ENCODE assay signal across 13 mouse cellular contexts in genomic region chr2:154223917-154224273, GRCm38 (mm10). TPM values are rescaled to one million over a fixed set of nuclear protein-coding genes. Genes with fewer than 3 reads are reported as not detected.
DNase-seq lines count a peak whose midpoint lies in the region; ATAC-seq and TF ChIP-seq lines count a peak whose summit lies in the region.
"Had no signal": no experiment of that assay in that cellular context is flagged by ENCODE, and none has a peak within 500 bp of the region (broad histone marks: within the 10 kb centered on the region; RNA-seq: fewer than 3 reads in every experiment).

No protein-coding gene starts in this region.

- 21% methylated on average over 2 of the region's 2 CpGs for WGBS in intestine, embryonic 15.5 days
- 29% methylated on average over 2 of the region's 2 CpGs for WGBS in intestine, embryonic 16.5 days
- WGBS in hindbrain, embryonic 13.5 days, result 0% methylated on average over 2 of the region's 2 CpGs
- WGBS in midbrain, postnatal 0 days, result 12% methylated on average over 2 of the region's 2 CpGs

- H3K27me3 ChIP-seq in intestine, embryonic 15.5 days (replicated peaks), result no peaks in the 10 kb centered on the region
- H3K27me3 ChIP-seq in intestine, embryonic 16.5 days (replicated peaks; ENCODE audit: control insufficient read depth, insufficient read depth, low read length), result no peaks in the 10 kb centered on the region
- H3K27me3 ChIP-seq in hindbrain, embryonic 13.5 days, result no peaks in the 10 kb centered on the region
- no peaks in the 10 kb centered on the region for H3K27me3 ChIP-seq in midbrain, postnatal 0 days (ENCODE audit: insufficient read depth, low read length)
- H3K27me3 ChIP-seq: liver, embryonic 13.5 days had no signal

- 0 out of 2 replicates have a peak, but pooled peaks have one; percentile 23 for ATAC-seq in intestine, embryonic 15.5 days
- no peak for ATAC-seq in intestine, embryonic 16.5 days
- ATAC-seq in hindbrain, embryonic 13.5 days (ENCODE audit: low FRiP score), result no peak; the same call in 1 of the 2 replicates
- ATAC-seq in midbrain, postnatal 0 days (ENCODE audit: low FRiP score), result peak; percentile 17; the same call in 1 of the 2 replicates

- peaks cover 11% of the 10 kb centered on the region for H3K4me1 ChIP-seq in intestine, embryonic 15.5 days (replicated peaks)
- H3K4me1 ChIP-seq in intestine, embryonic 16.5 days (ENCODE audit: control insufficient read depth, insufficient read depth, low read length), result peaks cover 6% of the 10 kb centered on the region
- H3K4me1 ChIP-seq in hindbrain, embryonic 13.5 days (replicated peaks), result peaks cover 15% of the 10 kb centered on the region
- H3K4me1 ChIP-seq in midbrain, postnatal 0 days (ENCODE audit: insufficient read depth, low read length), result 0 out of 2 replicates have a peak, but pooled peaks cover 8% of the 10 kb centered on the region
- H3K4me1 ChIP-seq: liver, embryonic 13.5 days had no signal

- H3K27ac ChIP-seq in intestine, embryonic 15.5 days, result no peak overlapping the region
- H3K27ac ChIP-seq in intestine, embryonic 16.5 days (ENCODE audit: low read length), result no peak overlapping the region
- H3K27ac ChIP-seq in hindbrain, embryonic 13.5 days, result peak overlapping the region; percentile 44
- 0 out of 2 replicates have a peak overlapping the region, but pooled peaks have one; percentile 1 for H3K27ac ChIP-seq in midbrain, postnatal 0 days (ENCODE audit: low read depth, low read length)
- no peak overlapping the region for H3K27ac ChIP-seq in layer of hippocampus, adult 2 months
- H3K27ac ChIP-seq: liver, embryonic 13.5 days had no signal

- no peaks in the 10 kb centered on the region for H3K36me3 ChIP-seq in intestine, embryonic 15.5 days
- H3K36me3 ChIP-seq in intestine, embryonic 16.5 days (ENCODE audit: control insufficient read depth, insufficient read depth, low read length), result no peaks in the 10 kb centered on the region
- no peaks in the 10 kb centered on the region for H3K36me3 ChIP-seq in hindbrain, embryonic 13.5 days
- no peaks in the 10 kb centered on the region for H3K36me3 ChIP-seq in midbrain, postnatal 0 days (ENCODE audit: insufficient read depth, low read length)
- H3K36me3 ChIP-seq: liver, embryonic 13.5 days had no signal

- H3K9me3 ChIP-seq in intestine, embryonic 15.5 days, result no peaks in the 10 kb centered on the region
- no peaks in the 10 kb centered on the region for H3K9me3 ChIP-seq in intestine, embryonic 16.5 days (ENCODE audit: control insufficient read depth, low read length)
- no peaks in the 10 kb centered on the region for H3K9me3 ChIP-seq in hindbrain, embryonic 13.5 days
- no peaks in the 10 kb centered on the region for H3K9me3 ChIP-seq in midbrain, postnatal 0 days (ENCODE audit: low read length)
- H3K9me3 ChIP-seq: liver, embryonic 13.5 days had no signal

- H3K4me3 ChIP-seq in intestine, embryonic 15.5 days (replicated peaks), result no peak overlapping the region
- H3K4me3 ChIP-seq in intestine, embryonic 16.5 days (ENCODE audit: low read length), result no peak overlapping the region
- no peak overlapping the region for H3K4me3 ChIP-seq in hindbrain, embryonic 13.5 days
- no peak overlapping the region for H3K4me3 ChIP-seq in midbrain, postnatal 0 days (ENCODE audit: low read depth, low read length)
- H3K4me3 ChIP-seq in layer of hippocampus, adult 2 months, result no peak overlapping the region
- H3K4me3 ChIP-seq: liver, embryonic 13.5 days had no signal

- no peak overlapping the region for H3K9ac ChIP-seq in intestine, embryonic 15.5 days
- no peak overlapping the region for H3K9ac ChIP-seq in intestine, embryonic 16.5 days (ENCODE audit: low read depth, low read length)
- H3K9ac ChIP-seq in hindbrain, embryonic 13.5 days, result 0 out of 2 replicates have a peak overlapping the region, but pooled peaks have one; percentile 43
- no peak overlapping the region for H3K9ac ChIP-seq in midbrain, postnatal 0 days (replicated peaks; ENCODE audit: low read length, poor library complexity, severe bottlenecking)
- H3K9ac ChIP-seq: liver, embryonic 13.5 days had no signal

- 0 out of 2 replicates have a peak overlapping the region, but pooled peaks have one; percentile 12 for H3K4me2 ChIP-seq in intestine, embryonic 15.5 days (replicated peaks)
- no peak overlapping the region for H3K4me2 ChIP-seq in intestine, embryonic 16.5 days (ENCODE audit: low read depth, low read length)
- H3K4me2 ChIP-seq in hindbrain, embryonic 13.5 days, result no peak overlapping the region
- no peak overlapping the region for H3K4me2 ChIP-seq in midbrain, postnatal 0 days (ENCODE audit: low read depth, low read length, poor library complexity, severe bottlenecking)

- TF ChIP-seq CTCF in midbrain, postnatal 0 days (IDR thresholded peaks at IDR 0.05), result no peak
- TF ChIP-seq CTCF in layer of hippocampus, adult 2 months (conservative IDR thresholded peaks at IDR 0.05), result no peak

- DNase-seq in embryo, embryonic 10 days (ENCODE audit: low spot score), result peak; percentile 76
- no peak for DNase-seq in midbrain, postnatal 0 days (ENCODE audit: low spot score)
- no peak for DNase-seq in cerebellum, adult 8-10 months
- no peak for DNase-seq in layer of hippocampus, adult 2 months (ENCODE audit: low spot score in 2 of 2)
- DNase-seq in adrenal gland, adult 8-10 months, result no peak
- DNase-seq: cerebellum, postnatal 36 days; gastrocnemius, postnatal 36 days; liver, embryonic 13.5 days had no signal

RNA-seq across cellular contexts. Expression of gene Bpifb5, which starts 0.4 kb away (rescaled TPM):
- 0.09 and 0.13 TPM in 2 replicates for polyA plus RNA-seq in intestine, embryonic 15.5 days (2015; fragmentation: Nextera tagmentation; extraction: Ambion mirVana)
- 0.07 TPM in 1 of 2 replicates, not detected in the other for polyA plus RNA-seq in intestine, embryonic 16.5 days (2015; fragmentation: Nextera tagmentation; extraction: Ambion mirVana)
- 0.26 and 0.39 TPM in 2 replicates for polyA plus RNA-seq in hindbrain, embryonic 13.5 days (2015; fragmentation: Nextera tagmentation; extraction: Ambion mirVana)
- 0.44 and 0.52 TPM in 2 replicates for total RNA-seq in midbrain, postnatal 0 days (2014; rRNA removed)
- polyA plus RNA-seq in midbrain, postnatal 0 days (2015; fragmentation: Nextera tagmentation; extraction: Ambion mirVana), result 0.27 TPM in 1 of 2 replicates, not detected in the other
- total RNA-seq in layer of hippocampus, adult 2 months (2021), result not detected
- under 1 TPM in 2 of 4 experiments, not detected in 2; 0.24 to 0.35 TPM for total RNA-seq in adrenal gland, adult 8-10 months (2022)
- total RNA-seq: CH12.LX; gastrocnemius, postnatal 36 days had no signal
- polyA plus RNA-seq: liver, embryonic 13.5 days had no signal

RNA-seq across cellular contexts. Expression of gene Bpifb1, which starts 33.3 kb away (rescaled TPM):
- 0.25 and 8.3 TPM in 2 replicates for polyA plus RNA-seq in intestine, embryonic 15.5 days (2015; fragmentation: Nextera tagmentation; extraction: Ambion mirVana)
- 0.10 TPM in 1 of 2 replicates, not detected in the other for polyA plus RNA-seq in intestine, embryonic 16.5 days (2015; fragmentation: Nextera tagmentation; extraction: Ambion mirVana)
- polyA plus RNA-seq in hindbrain, embryonic 13.5 days (2015; fragmentation: Nextera tagmentation; extraction: Ambion mirVana), result 0.27 TPM in 1 of 2 replicates, not detected in the other
- total RNA-seq in midbrain, postnatal 0 days (2014; rRNA removed), result 0.27 and 0.47 TPM in 2 replicates
- 0.72 and 0.83 TPM in 2 replicates for polyA plus RNA-seq in midbrain, postnatal 0 days (2015; fragmentation: Nextera tagmentation; extraction: Ambion mirVana)
- under 1 TPM in 1 of 2 experiments, not detected in 1; 0.22 TPM for total RNA-seq in layer of hippocampus, adult 2 months (2021)
- not detected for total RNA-seq in adrenal gland, adult 8-10 months (2022)
- total RNA-seq: CH12.LX; gastrocnemius, postnatal 36 days had no signal
- polyA plus RNA-seq: large intestine, adult 2 months had no signal

RNA-seq across cellular contexts. Expression of gene Bpifb9a, which starts 33.8 kb away (rescaled TPM):
- not detected in 2 replicates for polyA plus RNA-seq in intestine, embryonic 15.5 days (2015; fragmentation: Nextera tagmentation; extraction: Ambion mirVana)
- not detected in 2 replicates for polyA plus RNA-seq in intestine, embryonic 16.5 days (2015; fragmentation: Nextera tagmentation; extraction: Ambion mirVana)
- not detected in 2 replicates for polyA plus RNA-seq in hindbrain, embryonic 13.5 days (2015; fragmentation: Nextera tagmentation; extraction: Ambion mirVana)
- total RNA-seq in midbrain, postnatal 0 days (2014; rRNA removed), result not detected in 2 replicates
- polyA plus RNA-seq in midbrain, postnatal 0 days (2015; fragmentation: Nextera tagmentation; extraction: Ambion mirVana), result 0.47 TPM in 1 of 2 replicates, not detected in the other
- total RNA-seq in layer of hippocampus, adult 2 months (2021), result not detected
- total RNA-seq in adrenal gland, adult 8-10 months (2022), result under 1 TPM in 1 of 4 experiments, not detected in 3; 0.87 TPM
- total RNA-seq: CH12.LX; gastrocnemius, postnatal 36 days had no signal
- polyA plus RNA-seq: large intestine, adult 2 months; liver, embryonic 13.5 days had no signal

Comparison
In these comparisons a context has a peak if more than half of its experiments do, and no peak if none do; other contexts are left out.
1. ATAC-seq: peak in intestine, embryonic 15.5 days (single experiment) and midbrain, postnatal 0 days (single experiment); none in intestine, embryonic 16.5 days (single experiment) and hindbrain, embryonic 13.5 days (single experiment).
2. H3K27ac ChIP-seq: peak in hindbrain, embryonic 13.5 days (single experiment) and midbrain, postnatal 0 days (single experiment); none in intestine, embryonic 15.5 days (single experiment), intestine, embryonic 16.5 days (single experiment) and layer of hippocampus, adult 2 months (single experiment).